Mouse (Mus musculus): Measurements from ENCODE around the gene Aspscr1. TPM values are rescaled to one million over a fixed set of nuclear protein-coding genes. Genes with fewer than 3 reads are reported as not detected.
"Not testable (repeated sequence)": the region's sequence is repeated elsewhere in the genome, so short reads cannot be mapped to it uniquely, and the experiment has no call there.

Gene Aspscr1
- polyA plus RNA-seq, 1 experiment from 2014 or later, result 124 TPM

- WGBS, result 83% methylated on average over 3 of the region's 3 CpGs
- H3K27ac ChIP-seq (ENCODE audit: low read depth, low read length), result no peak overlapping the region
- no peak overlapping the region for H3K9ac ChIP-seq (ENCODE audit: low read depth, low read length)
- peaks cover 8% of the 10 kb centered on the region for H3K4me1 ChIP-seq (ENCODE audit: control insufficient read depth, insufficient read depth, low read length)
- no peak overlapping the region for H3K4me3 ChIP-seq (ENCODE audit: low read length)
- no peaks in the 10 kb centered on the region for H3K36me3 ChIP-seq (ENCODE audit: control insufficient read depth, insufficient read depth, low read length)
- no peak overlapping the region for H3K4me2 ChIP-seq (replicated peaks; ENCODE audit: low read depth, low read length)
- H3K27me3 ChIP-seq (ENCODE audit: control insufficient read depth, insufficient read depth, low read length), result peaks cover 42% of the 10 kb centered on the region
- no peaks in the 10 kb centered on the region for H3K9me3 ChIP-seq (ENCODE audit: control insufficient read depth, low read length)
- ATAC-seq (ENCODE audit: low FRiP score, low TSS enrichment), result no peak
Measured at GRCm38 (mm10) chr11:120665406-120665805, 7.4 kb upstream of the Aspscr1 start.

GRCm38 (mm10) chr11:120666617-120667016 lies 6.2 kb upstream of the Aspscr1 start:
- peaks cover 30% of the 10 kb centered on the region for H3K27me3 ChIP-seq (ENCODE audit: control insufficient read depth, insufficient read depth, low read length)
- no peak for ATAC-seq (ENCODE audit: low FRiP score, low TSS enrichment)
- H3K36me3 ChIP-seq (ENCODE audit: control insufficient read depth, insufficient read depth, low read length), result no peaks in the 10 kb centered on the region
- no peak overlapping the region; the same call in 1 of the 2 replicates for H3K27ac ChIP-seq (ENCODE audit: low read depth, low read length)
- no peaks in the 10 kb centered on the region for H3K4me1 ChIP-seq (ENCODE audit: control insufficient read depth, insufficient read depth, low read length)
- H3K4me2 ChIP-seq (replicated peaks; ENCODE audit: low read depth, low read length), result no peak overlapping the region
- no peak overlapping the region for H3K9ac ChIP-seq (ENCODE audit: low read depth, low read length)
- WGBS, result 4% methylated on average over 3 of the region's 3 CpGs
- no peaks in the 10 kb centered on the region for H3K9me3 ChIP-seq (ENCODE audit: control insufficient read depth, low read length)
- no peak overlapping the region for H3K4me3 ChIP-seq (ENCODE audit: low read length)

DNA sequence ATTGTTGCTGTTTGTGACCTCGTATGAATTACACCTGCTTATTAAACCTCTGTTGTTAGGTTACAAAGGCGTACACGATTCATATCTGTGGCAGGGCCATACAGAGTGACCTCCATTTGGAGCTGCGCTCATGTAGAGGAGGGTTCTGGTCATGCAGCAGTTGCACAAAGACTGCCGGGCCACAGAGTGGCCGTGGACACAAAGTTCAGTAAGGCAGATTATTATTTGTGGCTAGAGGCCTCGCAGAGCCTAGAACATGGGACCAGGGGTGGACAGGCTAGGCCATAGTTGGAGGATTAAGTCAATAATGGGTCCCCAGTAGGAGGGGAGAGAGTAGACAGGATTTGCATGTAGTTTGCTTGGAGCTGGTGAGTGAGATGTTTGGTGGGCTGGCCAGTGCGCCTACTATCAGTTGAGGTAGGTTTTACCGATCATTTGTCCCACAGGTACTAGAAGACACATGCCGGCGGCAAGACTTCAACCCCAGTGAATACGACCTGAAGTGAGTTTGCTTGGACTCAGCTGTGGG lies 885 bp downstream of the Aspscr1 start:
- 40% methylated on average over 12 of the region's 12 CpGs for WGBS
- Histone ChIP-seq H3K4me3 (ENCODE audit: low read length) (peak overlapping the region; percentile 67), H3K9me3 (ENCODE audit: control insufficient read depth, low read length) (no peaks in the 10 kb centered on the region), H3K36me3 (ENCODE audit: control insufficient read depth, insufficient read depth, low read length) (peaks cover 17% of the 10 kb centered on the region), H3K4me2 (replicated peaks; ENCODE audit: low read depth, low read length) (peak overlapping the region; percentile 60), H3K27me3 (ENCODE audit: control insufficient read depth, insufficient read depth, low read length) (no peaks in the 10 kb centered on the region), H3K27ac (ENCODE audit: low read depth, low read length) (peak overlapping the region; percentile 57; the same call in 1 of the 2 replicates), H3K4me1 (ENCODE audit: control insufficient read depth, insufficient read depth, low read length) (peaks cover 9% of the 10 kb centered on the region), H3K9ac (ENCODE audit: low read depth, low read length) (peak overlapping the region; percentile 79)
- ATAC-seq (ENCODE audit: low FRiP score, low TSS enrichment), result peak; percentile 8; the same call in 1 of the 2 replicates

DNA sequence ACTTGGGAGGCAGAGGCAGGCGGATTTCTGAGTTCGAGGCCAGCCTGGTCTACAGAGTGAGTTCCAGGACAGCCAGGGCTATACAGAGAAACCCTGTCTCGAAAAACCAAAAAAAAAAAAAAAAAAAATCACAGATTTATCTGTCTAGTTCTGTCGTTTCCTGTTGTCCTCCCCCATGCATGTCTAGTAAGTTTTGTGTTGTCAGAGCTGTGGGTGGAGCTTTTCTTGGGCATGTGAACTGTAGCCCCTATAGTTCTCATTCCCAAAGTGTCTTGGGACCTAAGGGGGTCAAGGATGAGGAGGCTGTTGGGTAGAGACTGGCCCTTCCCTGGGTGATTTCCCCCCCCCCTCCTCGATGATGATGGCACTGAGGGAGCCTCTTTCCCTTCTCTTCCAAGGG lies 3.1 kb downstream of the Aspscr1 start:
- not testable (repeated sequence) for H3K9ac ChIP-seq (ENCODE audit: low read depth, low read length); H3K9me3 ChIP-seq (ENCODE audit: control insufficient read depth, low read length); H3K4me3 ChIP-seq (ENCODE audit: low read length); H3K4me1 ChIP-seq (ENCODE audit: control insufficient read depth, insufficient read depth, low read length); ATAC-seq (ENCODE audit: low FRiP score, low TSS enrichment); H3K27ac ChIP-seq (ENCODE audit: low read depth, low read length); H3K27me3 ChIP-seq (ENCODE audit: control insufficient read depth, insufficient read depth, low read length); H3K4me2 ChIP-seq (replicated peaks; ENCODE audit: low read depth, low read length)
- WGBS, result 67% methylated on average over 2 of the region's 5 CpGs
- peaks cover 34% of the 10 kb centered on the region for H3K36me3 ChIP-seq (ENCODE audit: control insufficient read depth, insufficient read depth, low read length)

DNA sequence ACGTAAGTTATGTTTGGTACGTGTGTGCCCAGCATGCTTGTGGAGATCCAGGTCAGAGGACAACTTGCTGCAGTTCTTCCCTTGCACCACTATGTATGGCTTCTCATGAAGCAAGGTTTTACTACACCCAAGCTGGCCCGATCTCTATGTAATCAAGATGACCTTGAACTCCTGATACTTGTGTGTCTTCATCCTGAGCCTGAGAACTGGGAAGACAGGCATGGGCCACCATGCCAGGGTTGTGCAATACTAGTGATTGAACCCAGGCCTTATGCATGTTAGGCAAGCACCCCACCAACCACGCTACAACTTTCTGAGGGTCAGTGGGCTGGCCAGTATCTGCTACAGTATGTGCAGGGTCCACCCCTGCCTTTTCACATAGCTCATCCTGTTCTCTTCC lies 4.2 kb downstream of the Aspscr1 start:
- H3K27ac ChIP-seq (ENCODE audit: low read depth, low read length), result no peak overlapping the region
- H3K4me3 ChIP-seq (ENCODE audit: low read length), result no peak overlapping the region
- H3K4me2 ChIP-seq (replicated peaks; ENCODE audit: low read depth, low read length), result no peak overlapping the region
- H3K36me3 ChIP-seq (ENCODE audit: control insufficient read depth, insufficient read depth, low read length), result peaks cover 41% of the 10 kb centered on the region
- no peaks in the 10 kb centered on the region for H3K27me3 ChIP-seq (ENCODE audit: control insufficient read depth, insufficient read depth, low read length)
- no peak for ATAC-seq (ENCODE audit: low FRiP score, low TSS enrichment)
- H3K4me1 ChIP-seq (ENCODE audit: control insufficient read depth, insufficient read depth, low read length), result peaks cover 9% of the 10 kb centered on the region
- no peak overlapping the region for H3K9ac ChIP-seq (ENCODE audit: low read depth, low read length)
- 94% methylated on average over 4 of the region's 4 CpGs for WGBS
- no peaks in the 10 kb centered on the region for H3K9me3 ChIP-seq (ENCODE audit: control insufficient read depth, low read length)

DNA sequence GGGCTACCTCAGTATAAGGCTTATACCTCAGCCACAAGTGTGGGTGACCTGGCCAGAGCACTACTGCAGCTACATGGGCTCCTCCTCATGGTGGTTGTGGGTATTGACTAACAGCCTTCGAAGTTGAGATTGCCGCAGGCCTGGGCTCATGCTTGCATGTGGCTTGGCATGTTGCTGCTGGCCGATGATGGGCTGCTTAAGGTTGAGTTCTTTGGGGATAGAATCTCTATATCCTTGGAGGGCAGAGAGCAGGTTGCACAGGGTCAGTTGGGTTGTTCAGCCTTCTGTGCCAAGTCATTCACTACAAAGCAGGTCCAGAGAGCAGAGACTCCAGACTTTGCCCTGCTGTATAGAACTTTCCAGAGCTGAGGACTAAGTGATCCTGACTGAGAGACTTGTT lies 7.1 kb downstream of the Aspscr1 start:
- Histone ChIP-seq H3K4me3 (ENCODE audit: low read length) (no peak overlapping the region), H3K9ac (ENCODE audit: low read depth, low read length) (no peak overlapping the region), H3K4me1 (ENCODE audit: control insufficient read depth, insufficient read depth, low read length) (no peaks in the 10 kb centered on the region), H3K36me3 (ENCODE audit: control insufficient read depth, insufficient read depth, low read length) (peaks cover 53% of the 10 kb centered on the region), H3K27me3 (ENCODE audit: control insufficient read depth, insufficient read depth, low read length) (no peaks in the 10 kb centered on the region), H3K4me2 (replicated peaks; ENCODE audit: low read depth, low read length) (no peak overlapping the region), H3K9me3 (ENCODE audit: control insufficient read depth, low read length) (no peaks in the 10 kb centered on the region), H3K27ac (ENCODE audit: low read depth, low read length) (no peak overlapping the region)
- 83% methylated on average over 3 of the region's 3 CpGs for WGBS
- ATAC-seq (ENCODE audit: low FRiP score, low TSS enrichment), result no peak

GRCm38 (mm10) chr11:120682683-120683082 lies 9.9 kb downstream of the Aspscr1 start:
- H3K9ac ChIP-seq (ENCODE audit: low read depth, low read length), result no peak overlapping the region
- H3K4me2 ChIP-seq (replicated peaks; ENCODE audit: low read depth, low read length), result no peak overlapping the region
- H3K9me3 ChIP-seq (ENCODE audit: control insufficient read depth, low read length), result no peaks in the 10 kb centered on the region
- peaks cover 51% of the 10 kb centered on the region for H3K36me3 ChIP-seq (ENCODE audit: control insufficient read depth, insufficient read depth, low read length)
- WGBS, result 94% methylated on average over 5 of the region's 5 CpGs
- no peak for ATAC-seq (ENCODE audit: low FRiP score, low TSS enrichment)
- H3K4me1 ChIP-seq (ENCODE audit: control insufficient read depth, insufficient read depth, low read length), result no peaks in the 10 kb centered on the region
- H3K4me3 ChIP-seq (ENCODE audit: low read length), result no peak overlapping the region
- no peak overlapping the region for H3K27ac ChIP-seq (ENCODE audit: low read depth, low read length)
- H3K27me3 ChIP-seq (ENCODE audit: control insufficient read depth, insufficient read depth, low read length), result no peaks in the 10 kb centered on the region

- Histone ChIP-seq H3K4me2 (replicated peaks; ENCODE audit: low read depth, low read length) (no peak overlapping the region), H3K4me1 (ENCODE audit: control insufficient read depth, insufficient read depth, low read length) (no peaks in the 10 kb centered on the region), H3K9me3 (ENCODE audit: control insufficient read depth, low read length) (no peaks in the 10 kb centered on the region), H3K9ac (ENCODE audit: low read depth, low read length) (no peak overlapping the region), H3K36me3 (ENCODE audit: control insufficient read depth, insufficient read depth, low read length) (peaks cover 50% of the 10 kb centered on the region), H3K27me3 (ENCODE audit: control insufficient read depth, insufficient read depth, low read length) (no peaks in the 10 kb centered on the region), H3K27ac (ENCODE audit: low read depth, low read length) (no peak overlapping the region), H3K4me3 (ENCODE audit: low read length) (no peak overlapping the region)
- no peak for ATAC-seq (ENCODE audit: low FRiP score, low TSS enrichment)
- 98% methylated on average over 3 of the region's 3 CpGs for WGBS
Measured at GRCm38 (mm10) chr11:120683536-120683935, 10.8 kb downstream of the Aspscr1 start.

- no peak for ATAC-seq (ENCODE audit: low FRiP score, low TSS enrichment)
- no peaks in the 10 kb centered on the region for H3K9me3 ChIP-seq (ENCODE audit: control insufficient read depth, low read length)
- peaks cover 50% of the 10 kb centered on the region for H3K36me3 ChIP-seq (ENCODE audit: control insufficient read depth, insufficient read depth, low read length)
- no peak overlapping the region for H3K9ac ChIP-seq (ENCODE audit: low read depth, low read length)
- no peaks in the 10 kb centered on the region for H3K27me3 ChIP-seq (ENCODE audit: control insufficient read depth, insufficient read depth, low read length)
- no peak overlapping the region for H3K27ac ChIP-seq (ENCODE audit: low read depth, low read length)
- 68% methylated on average over 2 of the region's 2 CpGs for WGBS
- H3K4me2 ChIP-seq (replicated peaks; ENCODE audit: low read depth, low read length), result no peak overlapping the region
- H3K4me3 ChIP-seq (ENCODE audit: low read length), result no peak overlapping the region
- no peaks in the 10 kb centered on the region for H3K4me1 ChIP-seq (ENCODE audit: control insufficient read depth, insufficient read depth, low read length)
Measured at GRCm38 (mm10) chr11:120684086-120684485, 11.3 kb downstream of the Aspscr1 start.
